Mouse (Mus musculus): Measurements from ENCODE around the gene Gse1.

DNA sequence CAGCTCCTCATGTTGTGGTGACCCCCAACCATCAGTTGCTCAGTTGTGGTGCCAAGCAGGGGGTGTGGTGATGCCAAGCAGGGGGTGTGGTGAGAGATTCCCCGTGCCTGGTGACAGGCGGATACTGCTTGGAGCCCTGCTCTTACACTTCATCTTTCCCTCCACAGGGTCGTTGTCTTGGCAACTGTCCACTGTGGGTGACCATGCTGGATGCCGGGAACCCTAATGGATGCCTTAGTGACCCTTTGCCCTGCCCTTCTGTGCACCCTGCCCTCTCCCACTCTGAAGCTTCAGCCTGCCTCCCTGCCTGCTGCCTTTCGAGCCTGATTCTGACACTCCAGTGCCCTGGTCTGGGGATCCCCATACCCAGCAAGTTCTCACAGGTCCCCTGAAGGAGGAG is 109.4 kb downstream of the Gse1 start:
- TF ChIP-seq POLR2A (IDR thresholded peaks at IDR 0.05; ENCODE audit: borderline replicate concordance, insufficient read depth, low read length), result no peak
- no peak for TF ChIP-seq CTCF (IDR thresholded peaks at IDR 0.05; ENCODE audit: borderline replicate concordance, insufficient read depth, low read depth, low read length)

Measured in cerebellum, adult 2 months (tissue).